Mouse (Mus musculus): Measurements from ENCODE around the gene Sipa1l3. TPM values are rescaled to one million over a fixed set of nuclear protein-coding genes. Genes with fewer than 3 reads are reported as not detected.

Gene Sipa1l3
- total RNA-seq, 2 experiments from 2014 or later = 9.6 to 11.1 TPM

DNA sequence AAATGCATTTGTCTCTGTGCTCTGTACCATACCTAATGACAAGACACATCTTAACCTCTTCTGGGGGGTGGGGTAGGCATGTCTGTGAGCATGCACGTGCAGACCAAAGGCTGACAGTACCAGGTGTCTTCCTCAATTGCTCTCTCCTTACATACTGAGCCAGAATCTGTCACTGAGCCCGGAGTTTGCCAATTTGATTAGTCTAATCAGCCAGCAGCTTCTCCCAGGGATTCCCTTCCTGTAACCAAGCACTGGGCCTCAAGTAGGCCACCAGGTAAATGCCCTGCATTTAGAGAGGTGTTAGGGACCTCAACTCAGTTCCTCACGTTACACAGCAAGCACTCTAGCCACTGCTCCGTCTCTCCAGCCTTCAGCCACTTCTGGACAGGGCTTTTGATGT, 38.3 kb downstream of the Sipa1l3 start:
- DNase-seq = no peak

DNA sequence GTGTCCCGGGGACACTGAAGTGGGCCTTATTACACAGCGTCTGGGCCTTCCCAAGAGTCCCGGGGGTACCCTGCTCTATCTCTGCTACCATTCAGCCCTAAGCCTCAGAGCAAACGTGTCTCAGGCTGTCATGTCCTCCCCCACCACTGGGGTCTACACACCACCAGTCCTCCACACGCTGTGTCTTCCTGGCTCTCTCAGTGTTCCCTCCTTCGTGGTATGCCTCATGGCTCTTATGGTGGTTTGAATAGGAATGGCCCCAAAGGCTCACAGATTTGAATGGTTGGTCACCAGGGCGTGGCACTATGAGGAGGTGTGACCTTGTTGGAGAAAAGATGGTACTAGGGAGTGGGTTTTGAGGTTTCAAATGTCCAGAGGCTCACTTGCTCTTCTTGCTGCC, 43.4 kb downstream of the Sipa1l3 start:
- no peak for DNase-seq

DNA sequence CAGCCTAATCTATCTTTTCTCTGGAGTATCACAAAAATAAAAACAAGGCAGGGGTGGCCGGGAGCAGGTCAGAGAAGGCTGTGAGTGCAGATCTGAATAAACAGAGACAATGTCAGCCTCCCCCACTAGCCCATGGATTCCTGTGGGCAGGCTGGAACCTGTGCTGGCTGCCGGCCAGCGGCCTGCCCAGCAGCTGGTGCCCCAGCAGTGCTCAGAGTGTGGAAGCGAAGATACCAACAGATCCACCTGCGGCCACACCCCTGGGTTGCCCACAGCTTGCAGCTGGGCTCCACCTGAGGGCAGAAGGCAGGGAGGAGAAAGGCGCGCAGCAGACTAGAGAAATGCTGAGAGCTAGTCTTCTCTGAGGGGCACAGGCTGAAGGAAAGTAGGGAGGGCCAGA, 47.1 kb downstream of the Sipa1l3 start:
- no peak for DNase-seq

GRCm38 (mm10) chr7:29469602-29470344, 48.7 kb downstream of the Sipa1l3 start:
- no peak for DNase-seq

DNA sequence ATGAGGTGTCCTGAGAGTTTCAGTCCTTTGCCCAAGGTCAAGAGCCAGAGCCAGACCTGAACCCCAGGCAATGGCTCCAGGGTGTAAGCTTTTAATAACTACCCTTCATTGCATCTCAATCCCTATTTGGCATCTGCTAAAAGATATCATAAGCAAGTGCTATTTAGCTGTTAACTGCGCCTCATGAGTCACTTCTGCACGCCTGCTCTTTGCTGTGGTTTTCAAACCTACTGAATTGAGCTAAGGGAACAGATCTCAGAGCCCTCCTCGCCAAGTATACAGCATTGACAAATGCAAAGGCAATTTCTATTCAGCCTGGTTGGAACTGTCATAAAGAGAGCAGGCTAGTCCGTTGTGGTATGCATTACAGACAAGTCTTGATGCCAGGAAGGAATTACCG, 49.8 kb downstream of the Sipa1l3 start:
- DNase-seq = no peak

DNA sequence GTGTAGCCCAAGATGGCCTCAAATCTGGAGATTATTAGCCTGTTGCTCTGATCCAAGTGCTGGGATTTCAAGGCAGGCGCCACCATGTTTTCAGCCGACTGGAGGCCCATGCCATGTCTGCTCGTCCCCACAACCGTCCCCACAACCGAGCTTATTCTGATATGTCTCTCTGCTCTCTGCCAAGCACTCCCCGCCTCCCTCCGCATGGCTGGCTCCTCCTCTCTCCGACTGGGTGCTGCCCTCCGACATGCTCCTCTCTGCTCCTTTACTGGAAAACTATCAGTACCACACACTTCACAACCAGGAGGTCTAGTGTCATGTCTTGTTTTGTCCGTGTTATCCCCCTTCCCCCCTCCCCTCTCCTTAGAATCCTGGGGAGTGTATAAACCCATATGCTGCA, 51.9 kb downstream of the Sipa1l3 start:
- no peak for DNase-seq

GRCm38 (mm10) chr7:29465736-29466135, 52.7 kb downstream of the Sipa1l3 start:
- no peak for DNase-seq

GRCm38 (mm10) chr7:29462820-29463219, 55.6 kb downstream of the Sipa1l3 start:
- no peak for DNase-seq

DNA sequence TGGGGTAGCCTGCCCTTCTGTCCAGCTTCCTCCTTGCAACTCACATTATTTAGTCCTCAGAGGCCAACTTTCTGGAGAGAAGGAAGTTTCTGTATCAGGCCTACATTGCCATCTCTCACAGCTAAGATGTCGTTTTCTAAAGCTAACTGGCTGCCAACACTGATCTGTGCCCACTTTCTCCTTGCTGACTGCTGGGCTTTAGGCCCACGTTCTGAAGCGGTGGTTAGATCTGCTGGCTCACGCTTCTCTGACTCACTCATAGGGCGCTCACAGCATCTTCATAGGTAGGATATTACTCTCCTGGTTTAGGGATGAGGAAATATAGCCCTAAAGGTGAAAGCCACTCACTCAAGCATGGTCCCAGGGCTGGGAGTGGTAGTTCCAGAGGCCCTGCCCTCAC, 56.3 kb downstream of the Sipa1l3 start:
- no peak for DNase-seq

- DNase-seq = peak; percentile 25 to 59
Observed at GRCm38 (mm10) chr7:29461557-29461956, 56.9 kb downstream of the Sipa1l3 start.

DNA sequence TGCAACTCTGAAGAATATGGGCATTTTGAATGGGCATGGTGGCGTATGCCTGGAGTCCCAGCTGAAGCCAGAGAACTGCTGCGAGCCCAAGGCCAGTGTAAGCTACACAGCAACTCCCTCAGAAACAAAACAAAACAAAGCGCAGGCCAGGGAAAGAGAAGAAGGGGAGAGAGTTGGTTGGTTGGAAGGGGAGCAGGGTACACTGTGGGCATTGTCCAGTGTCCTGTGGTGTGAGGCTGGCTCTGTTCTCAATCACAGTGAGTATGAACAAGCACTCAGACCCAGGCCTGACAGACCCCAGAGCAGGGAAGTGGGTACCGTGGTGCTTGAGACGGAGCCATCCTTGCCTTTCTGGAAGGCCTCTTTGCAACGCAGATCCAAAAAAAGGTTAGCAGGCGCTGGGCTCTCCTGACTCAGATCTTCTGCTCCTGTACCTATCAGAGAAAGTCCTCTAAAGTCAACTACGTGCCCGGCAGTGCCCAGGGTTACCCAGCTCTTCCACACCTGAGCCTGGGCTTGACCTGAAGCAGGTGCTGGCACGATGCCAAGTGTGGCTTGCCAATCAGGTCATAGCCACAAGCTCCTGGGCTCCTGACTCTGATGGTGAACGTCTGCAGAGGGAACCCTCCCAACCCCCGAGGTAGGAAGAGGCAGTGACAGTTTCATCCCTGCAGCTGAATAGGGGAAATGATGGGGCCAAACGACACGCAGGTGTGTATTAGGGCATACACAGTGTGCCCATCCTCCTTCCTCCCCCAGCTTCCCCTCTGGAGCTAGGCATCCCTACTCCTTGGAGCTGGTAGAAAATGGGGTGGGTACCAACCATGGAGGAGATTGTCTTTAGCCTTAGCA, 59.3 kb downstream of the Sipa1l3 start:
- DNase-seq = no peak

DNA sequence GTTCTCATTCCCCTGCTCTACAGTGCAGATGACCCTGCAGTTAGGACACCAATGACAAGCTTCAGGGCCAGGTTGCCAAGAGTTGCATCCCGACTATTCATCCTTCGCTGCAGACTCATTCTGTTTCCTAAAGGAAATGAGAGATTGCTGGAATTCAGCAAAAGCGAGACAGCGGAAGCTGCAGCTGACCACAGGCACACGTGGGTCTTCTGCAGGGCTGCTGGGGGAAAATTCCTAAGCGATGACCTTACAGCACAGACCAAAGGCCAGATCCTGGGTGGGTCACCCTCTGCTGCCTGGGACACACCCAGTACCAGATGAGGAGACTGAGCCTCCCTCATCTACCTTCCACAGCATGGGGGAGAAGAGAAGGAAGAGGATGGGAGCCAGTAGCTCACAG, 60.7 kb downstream of the Sipa1l3 start:
- peak; percentile 47 to 77 for DNase-seq

- no peak for DNase-seq
Observed at GRCm38 (mm10) chr7:29456716-29457115, 61.7 kb downstream of the Sipa1l3 start.

DNA sequence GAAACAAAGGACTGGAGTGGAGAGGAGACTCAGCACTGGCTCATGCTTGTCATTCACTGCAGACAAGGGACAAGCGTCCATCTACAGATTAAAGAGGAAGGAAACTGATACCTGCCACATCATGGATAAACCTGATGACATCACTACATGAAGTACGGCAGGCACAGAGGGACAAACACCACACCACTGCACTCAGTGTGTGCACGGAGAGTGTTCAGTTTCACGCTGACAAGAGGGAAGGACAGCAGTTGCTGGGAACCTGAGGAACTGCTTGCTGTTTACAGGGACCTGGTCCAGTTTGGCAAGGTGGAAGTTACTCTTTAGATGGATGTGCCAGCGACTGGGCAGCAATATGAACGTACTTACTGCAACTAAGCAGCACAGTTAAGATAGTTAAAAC, 62.9 kb downstream of the Sipa1l3 start:
- no peak for DNase-seq

GRCm38 (mm10) chr7:29454965-29455364, 63.5 kb downstream of the Sipa1l3 start:
- DNase-seq = no peak

- peak; percentile 73 to 90 for DNase-seq
Observed at GRCm38 (mm10) chr7:29452991-29453741, 65.3 kb downstream of the Sipa1l3 start.

DNA sequence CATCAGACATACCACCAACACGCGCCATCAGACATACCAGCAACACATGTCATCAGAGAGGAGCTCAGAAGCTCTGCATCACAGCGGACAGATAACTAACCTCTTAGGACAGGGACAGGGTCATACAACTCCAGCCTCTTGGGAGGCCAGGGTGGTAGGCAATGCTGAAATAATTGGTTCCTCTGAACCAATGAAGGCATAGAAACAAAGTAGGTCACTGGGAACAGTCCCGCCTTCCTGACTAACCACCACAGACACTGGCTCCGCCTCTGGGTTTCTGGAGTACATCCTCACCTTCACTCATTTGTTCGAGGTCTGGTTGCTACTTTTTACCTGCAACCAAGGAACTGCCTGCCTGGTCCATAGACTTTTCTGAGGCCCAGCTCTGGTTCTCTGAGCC, 66.1 kb downstream of the Sipa1l3 start:
- no peak for DNase-seq

DNA sequence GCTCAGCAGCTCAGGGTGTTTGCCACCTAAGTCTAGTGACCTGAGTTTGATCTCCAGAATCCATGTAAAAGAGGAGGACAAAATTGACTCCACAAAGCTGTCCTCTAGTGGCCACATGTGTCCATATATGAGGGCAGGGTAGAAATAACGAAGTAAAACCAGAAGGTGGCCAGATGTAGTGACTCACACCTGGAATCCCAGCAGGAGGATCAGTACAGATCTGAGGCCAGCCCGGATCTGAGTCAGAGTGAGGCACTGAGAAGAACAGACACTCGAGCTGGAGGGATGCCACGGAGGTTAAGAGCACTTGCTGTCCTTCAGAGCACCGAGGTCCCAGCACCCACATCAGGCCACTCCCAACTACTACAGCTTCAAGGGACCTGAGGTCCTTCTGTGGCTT, 68.3 kb downstream of the Sipa1l3 start:
- DNase-seq = no peak

GRCm38 (mm10) chr7:29448830-29449229, 69.6 kb downstream of the Sipa1l3 start:
- no peak for DNase-seq

DNA sequence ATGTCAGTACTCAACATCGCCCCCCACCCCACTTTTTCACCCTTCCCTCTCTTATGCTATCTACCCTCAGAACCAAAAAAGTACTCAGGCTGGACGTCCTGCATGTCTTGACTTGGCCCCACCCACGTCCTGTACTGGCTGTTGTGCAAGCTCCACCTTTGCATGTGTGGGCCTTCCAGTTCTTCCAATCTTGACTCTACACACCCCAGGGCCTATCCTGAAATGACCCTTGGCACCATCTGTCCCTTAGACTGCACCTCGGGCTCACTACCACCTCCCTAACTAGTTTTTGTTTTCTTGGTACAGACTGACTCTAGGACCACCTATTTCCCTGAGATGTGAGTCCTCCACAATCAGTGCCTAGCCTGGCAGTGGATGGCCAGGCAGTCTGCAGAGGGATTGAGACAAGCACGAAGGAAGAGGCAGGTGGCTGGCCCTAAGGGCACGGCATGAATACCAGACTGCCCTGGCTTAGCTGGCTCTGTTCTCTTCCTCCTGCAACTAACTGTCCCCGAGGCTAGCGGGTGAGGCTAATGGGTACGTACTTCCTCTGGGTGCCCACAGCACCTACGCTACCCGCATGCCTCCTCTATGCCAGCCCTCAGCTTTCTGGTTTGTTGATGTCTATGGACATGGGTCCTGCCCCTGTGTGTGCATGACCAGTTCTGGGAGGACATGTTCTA, 71.2 kb downstream of the Sipa1l3 start:
- no peak for DNase-seq

DNA sequence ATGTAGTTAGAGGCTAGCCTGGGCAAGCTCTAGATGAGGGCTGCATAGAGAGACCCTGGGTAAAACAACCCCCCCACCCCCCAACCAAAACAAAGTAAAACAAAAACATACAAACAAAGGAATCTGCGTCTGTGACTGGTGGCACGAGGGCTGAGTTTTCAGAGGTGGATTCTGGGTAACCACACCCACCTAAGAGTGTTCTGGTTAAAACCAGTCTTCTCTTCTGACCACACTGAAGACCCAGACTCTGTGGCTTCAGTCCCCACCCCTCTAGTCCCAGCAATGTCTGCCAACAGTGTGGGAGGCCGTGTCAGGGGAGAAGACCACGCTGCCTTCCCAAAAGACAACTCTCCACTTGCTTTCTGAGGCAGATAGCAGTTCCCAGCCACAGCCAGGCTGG, 72.3 kb downstream of the Sipa1l3 start:
- no peak for DNase-seq

- no peak for DNase-seq
Observed at GRCm38 (mm10) chr7:29444527-29444926, 73.9 kb downstream of the Sipa1l3 start.

Measured in heart, adult 18-20 months (tissue).